ENCODE assay signal across 27 mouse cellular contexts in the genomic region with DNA sequence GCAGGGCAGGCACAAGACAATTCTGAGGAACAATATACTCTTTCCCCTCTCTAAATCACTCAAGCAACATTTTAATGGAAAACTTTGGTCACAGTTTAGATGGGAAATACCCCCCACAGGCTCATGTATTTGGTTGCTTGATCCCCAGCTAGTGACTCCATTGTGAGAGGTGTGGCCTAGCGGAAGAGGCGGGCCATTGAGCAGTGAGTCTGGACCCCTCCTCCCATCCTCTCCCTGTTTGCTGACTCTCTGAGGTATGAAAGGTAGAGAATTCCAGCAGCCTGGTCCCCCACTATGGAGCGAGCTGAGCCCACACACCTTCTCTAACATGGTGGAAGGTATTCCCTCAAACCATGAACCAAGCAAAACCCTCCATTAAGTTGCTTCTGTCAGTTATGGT.
DNase-seq lines count a peak whose midpoint lies in the region; ATAC-seq and TF ChIP-seq lines count a peak whose summit lies in the region.
"Had no signal": no experiment of that assay in that cellular context is flagged by ENCODE, and none has a peak within 500 bp of the region (broad histone marks: within the 10 kb centered on the region; RNA-seq: fewer than 3 reads in every experiment).

No protein-coding gene starts in this region.

- no peak for TF ChIP-seq EP300 in liver, postnatal 0 days (IDR thresholded peaks at IDR 0.05; ENCODE audit: low read depth)
- no peak for TF ChIP-seq EP300 in stomach, postnatal 0 days (optimal IDR thresholded peaks at IDR 0.05)

- no peak for DNase-seq in hindbrain, embryonic 11.5 days (ENCODE audit: low spot score)
- DNase-seq in liver, postnatal 0 days: no peak
- DNase-seq in R1 (ENCODE audit: low read depth, low spot score): peak; percentile 63
- no peak for DNase-seq in stomach, postnatal 0 days (ENCODE audit: low spot score)
- DNase-seq in kidney, adult 9 months: no peak
- DNase-seq: adrenal gland, postnatal 25 days; cerebellum, adult 18-20 months; cerebellum, postnatal 10 days; forebrain, postnatal 0 days; kidney, adult 11 months; kidney, postnatal 36 days; layer of hippocampus, postnatal 36 days; left cerebral cortex, postnatal 4 days; lung, adult 18-20 months; lung, postnatal 4 days; midbrain, embryonic 14.5 days; right cerebral cortex, postnatal 14 days had no signal

- H3K9me3 ChIP-seq in hindbrain, embryonic 13.5 days: no peaks in the 10 kb centered on the region
- H3K9me3 ChIP-seq in hindbrain, embryonic 11.5 days (ENCODE audit: control insufficient read depth, low read length): no peaks in the 10 kb centered on the region
- H3K9me3 ChIP-seq in liver, postnatal 0 days (ENCODE audit: low read length): no peaks in the 10 kb centered on the region
- no peaks in the 10 kb centered on the region for H3K9me3 ChIP-seq in liver, embryonic 12.5 days (replicated peaks)
- H3K9me3 ChIP-seq in neural tube, embryonic 13.5 days: no peaks in the 10 kb centered on the region
- no peaks in the 10 kb centered on the region for H3K9me3 ChIP-seq in stomach, postnatal 0 days (ENCODE audit: control insufficient read depth, low read length)
- H3K9me3 ChIP-seq: embryonic facial prominence, embryonic 10.5 days; embryonic facial prominence, embryonic 15.5 days; forebrain, embryonic 12.5 days had no signal

- H3K36me3 ChIP-seq in hindbrain, embryonic 13.5 days: no peaks in the 10 kb centered on the region
- no peaks in the 10 kb centered on the region for H3K36me3 ChIP-seq in hindbrain, embryonic 11.5 days (ENCODE audit: control insufficient read depth, insufficient read depth, low read length)
- no peaks in the 10 kb centered on the region for H3K36me3 ChIP-seq in liver, postnatal 0 days (replicated peaks; ENCODE audit: insufficient read depth, low read length)
- no peaks in the 10 kb centered on the region for H3K36me3 ChIP-seq in liver, embryonic 12.5 days
- H3K36me3 ChIP-seq in neural tube, embryonic 13.5 days: no peaks in the 10 kb centered on the region
- H3K36me3 ChIP-seq in stomach, postnatal 0 days (ENCODE audit: control insufficient read depth, insufficient read depth, low read length): no peaks in the 10 kb centered on the region
- H3K36me3 ChIP-seq: embryonic facial prominence, embryonic 10.5 days; embryonic facial prominence, embryonic 15.5 days; forebrain, embryonic 12.5 days had no signal

- WGBS in hindbrain, embryonic 13.5 days: 91% methylated on average over 3 of the region's 3 CpGs
- 84% methylated on average over 3 of the region's 3 CpGs for WGBS in hindbrain, embryonic 11.5 days
- WGBS in liver, postnatal 0 days (ENCODE audit: insufficient replicate concordance): 62% methylated on average over 3 of the region's 3 CpGs
- 79% methylated on average over 3 of the region's 3 CpGs for WGBS in liver, embryonic 12.5 days (ENCODE audit: insufficient replicate concordance)
- WGBS in neural tube, embryonic 13.5 days: 83% methylated on average over 3 of the region's 3 CpGs
- WGBS in stomach, postnatal 0 days: 93% methylated on average over 3 of the region's 3 CpGs

- no peaks in the 10 kb centered on the region for H3K27me3 ChIP-seq in hindbrain, embryonic 13.5 days
- no peaks in the 10 kb centered on the region for H3K27me3 ChIP-seq in hindbrain, embryonic 11.5 days (ENCODE audit: control insufficient read depth, insufficient read depth, low read length)
- H3K27me3 ChIP-seq in liver, postnatal 0 days (ENCODE audit: insufficient read depth, low read length): 0 out of 2 replicates have a peak, but pooled peaks cover 4% of the 10 kb centered on the region
- H3K27me3 ChIP-seq in liver, embryonic 12.5 days (replicated peaks): peaks cover 16% of the 10 kb centered on the region
- H3K27me3 ChIP-seq in neural tube, embryonic 13.5 days: 0 out of 2 replicates have a peak, but pooled peaks cover under 1% of the 10 kb centered on the region
- H3K27me3 ChIP-seq in stomach, postnatal 0 days (ENCODE audit: control insufficient read depth, insufficient read depth, low read length): no peaks in the 10 kb centered on the region

- H3K4me2 ChIP-seq in hindbrain, embryonic 13.5 days: peak overlapping the region; percentile 74
- H3K4me2 ChIP-seq in hindbrain, embryonic 11.5 days (replicated peaks; ENCODE audit: low read depth, low read length): no peak overlapping the region
- peak overlapping the region; percentile 16; the same call in 1 of the 2 replicates for H3K4me2 ChIP-seq in liver, postnatal 0 days (ENCODE audit: low read depth, low read length)
- no peak overlapping the region for H3K4me2 ChIP-seq in liver, embryonic 12.5 days
- peak overlapping the region; percentile 61 for H3K4me2 ChIP-seq in neural tube, embryonic 13.5 days
- no peak overlapping the region for H3K4me2 ChIP-seq in stomach, postnatal 0 days (replicated peaks; ENCODE audit: low read depth)
- H3K4me2 ChIP-seq: embryonic facial prominence, embryonic 15.5 days; forebrain, embryonic 12.5 days had no signal

- H3K27ac ChIP-seq in hindbrain, embryonic 13.5 days: no peak overlapping the region
- no peak overlapping the region for H3K27ac ChIP-seq in hindbrain, embryonic 11.5 days (ENCODE audit: low read depth, low read length)
- peak overlapping the region; percentile 71 for H3K27ac ChIP-seq in liver, postnatal 0 days (ENCODE audit: low read depth)
- H3K27ac ChIP-seq in liver, embryonic 12.5 days: no peak overlapping the region
- no peak overlapping the region for H3K27ac ChIP-seq in neural tube, embryonic 13.5 days (replicated peaks)
- H3K27ac ChIP-seq in stomach, postnatal 0 days (replicated peaks): no peak overlapping the region
- H3K27ac ChIP-seq: embryonic facial prominence, embryonic 10.5 days; embryonic facial prominence, embryonic 15.5 days; forebrain, embryonic 12.5 days had no signal

- ATAC-seq in hindbrain, embryonic 13.5 days (ENCODE audit: low FRiP score): no peak
- no peak for ATAC-seq in hindbrain, embryonic 11.5 days (ENCODE audit: low FRiP score)
- no peak for ATAC-seq in liver, postnatal 0 days
- no peak for ATAC-seq in liver, embryonic 12.5 days
- no peak for ATAC-seq in neural tube, embryonic 13.5 days (ENCODE audit: low read depth)
- ATAC-seq in stomach, postnatal 0 days (ENCODE audit: low FRiP score, low TSS enrichment): no peak
- ATAC-seq: CD4-positive, CD25-positive, alpha-beta regulatory T cell, adult 4 months; forebrain, postnatal 0 days; inflammation-experienced regulatory T-cells, adult 6 months; lung, postnatal 0 days had no signal

- H3K9ac ChIP-seq in hindbrain, embryonic 13.5 days: no peak overlapping the region
- H3K9ac ChIP-seq in hindbrain, embryonic 11.5 days (ENCODE audit: low read depth, low read length): no peak overlapping the region
- H3K9ac ChIP-seq in liver, postnatal 0 days (replicated peaks): no peak overlapping the region
- no peak overlapping the region for H3K9ac ChIP-seq in liver, embryonic 12.5 days
- H3K9ac ChIP-seq in neural tube, embryonic 13.5 days: no peak overlapping the region
- H3K9ac ChIP-seq in stomach, postnatal 0 days (ENCODE audit: low read length): no peak overlapping the region
- H3K9ac ChIP-seq: embryonic facial prominence, embryonic 15.5 days; forebrain, embryonic 12.5 days; forebrain, postnatal 0 days had no signal

- TF ChIP-seq CTCF in liver, postnatal 0 days (IDR thresholded peaks at IDR 0.05; ENCODE audit: low read depth): no peak
- no peak for TF ChIP-seq CTCF in stomach, postnatal 0 days (IDR thresholded peaks at IDR 0.05; ENCODE audit: low read depth)

- no peak overlapping the region for H3K4me3 ChIP-seq in hindbrain, embryonic 13.5 days
- H3K4me3 ChIP-seq in hindbrain, embryonic 11.5 days (ENCODE audit: low read depth, low read length): no peak overlapping the region
- no peak overlapping the region for H3K4me3 ChIP-seq in liver, postnatal 0 days (ENCODE audit: low read depth, low read length)
- no peak overlapping the region for H3K4me3 ChIP-seq in liver, embryonic 12.5 days
- no peak overlapping the region for H3K4me3 ChIP-seq in neural tube, embryonic 13.5 days
- no peak overlapping the region for H3K4me3 ChIP-seq in stomach, postnatal 0 days (ENCODE audit: low read depth, low read length)
- H3K4me3 ChIP-seq: embryonic facial prominence, embryonic 10.5 days; embryonic facial prominence, embryonic 15.5 days; forebrain, embryonic 12.5 days; megakaryocyte, embryonic 14.5 days had no signal

- peaks cover 54% of the 10 kb centered on the region for H3K4me1 ChIP-seq in hindbrain, embryonic 13.5 days (replicated peaks)
- H3K4me1 ChIP-seq in hindbrain, embryonic 11.5 days (replicated peaks; ENCODE audit: control insufficient read depth, insufficient read depth, low read length): no peaks in the 10 kb centered on the region
- peaks cover 3% of the 10 kb centered on the region; the same call in 1 of the 2 replicates for H3K4me1 ChIP-seq in liver, postnatal 0 days (ENCODE audit: insufficient read depth)
- H3K4me1 ChIP-seq in liver, embryonic 12.5 days: no peaks in the 10 kb centered on the region
- H3K4me1 ChIP-seq in neural tube, embryonic 13.5 days (replicated peaks): peaks cover 54% of the 10 kb centered on the region
- no peaks in the 10 kb centered on the region for H3K4me1 ChIP-seq in stomach, postnatal 0 days (replicated peaks; ENCODE audit: control insufficient read depth, insufficient read depth)
- H3K4me1 ChIP-seq: embryonic facial prominence, embryonic 15.5 days; megakaryocyte, embryonic 14.5 days had no signal

Comparison
In these comparisons a context has a peak if more than half of its experiments do, and no peak if none do; other contexts are left out.
1. H3K4me2 ChIP-seq: peak in hindbrain, embryonic 13.5 days (single experiment), liver, postnatal 0 days (single experiment) and neural tube, embryonic 13.5 days (single experiment); none in hindbrain, embryonic 11.5 days (single experiment), liver, embryonic 12.5 days (single experiment) and stomach, postnatal 0 days (single experiment).